Mouse (Mus musculus) neural tube, embryonic 14.5 days (tissue): ENCODE results near the gene Eif2b4. TPM values are rescaled to one million over a fixed set of nuclear protein-coding genes. Genes with fewer than 3 reads are reported as not detected.

Experiments used
- ATAC-seq: fragments of 200-750 bp; cut with Nextera tagmentation; 2 replicates; pipeline ENCODE4 v1.8.0; 2017; ENCODE audit warnings: low read depth, mild to moderate bottlenecking, moderate TSS enrichment, moderate library complexity
- H3K27ac ChIP-seq: fragments of 300-500 bp; sonication (generic); 2 replicates; pipeline ENCODE4 v1.5.1; 2014; ENCODE audit warnings: low read depth, mild to moderate bottlenecking, control low read depth, low read length, moderate library complexity, mixed read lengths
- H3K27me3 ChIP-seq: fragments of 300-500 bp; sonication (generic); 2 replicates; pipeline ENCODE4 v1.6.1; 2014; ENCODE audit warnings: low read length; ENCODE audit not compliant: control insufficient read depth, insufficient read depth
- H3K36me3 ChIP-seq: fragments of 300-500 bp; sonication (generic); 2 replicates; pipeline ENCODE4 v1.6.1; 2014; ENCODE audit warnings: low read length, mixed read lengths; ENCODE audit not compliant: control insufficient read depth, insufficient read depth
- H3K4me1 ChIP-seq: fragments of 300-500 bp; sonication (generic); 2 replicates; pipeline ENCODE4 v1.6.1; 2014; ENCODE audit warnings: low read length; ENCODE audit not compliant: control insufficient read depth, insufficient read depth
- H3K4me2 ChIP-seq: fragments of 300-500 bp; sonication (generic); 2 replicates; pipeline ENCODE4 v1.6.1; 2014; ENCODE audit warnings: mild to moderate bottlenecking, low read depth, low read length, control low read depth
- H3K4me3 ChIP-seq: fragments of 300-500 bp; sonication (generic); 2 replicates; pipeline ENCODE4 v1.5.1; 2014; ENCODE audit warnings: low read depth, low read length, control low read depth, mixed read lengths
- H3K9ac ChIP-seq: fragments of 300-500 bp; sonication (generic); replicated peaks from 2 replicates; pipeline ENCODE4 v1.6.1; 2014; ENCODE audit warnings: low read depth, mild to moderate bottlenecking, control low read depth, low read length, mixed read lengths
- H3K9me3 ChIP-seq: fragments of 300-500 bp; sonication (generic); 2 replicates; pipeline ENCODE4 v1.6.1; 2016; ENCODE audit warnings: low read length; ENCODE audit not compliant: control insufficient read depth
- WGBS: fragments of 180-500 bp; shearing (Covaris S2); extraction: QIAGEN DNeasy Blood & Tissue Kit; methylation state at CpG from one replicate; pipeline ENCODE4 v1.1.7; 2014; 5-methylcytosine and 5-hydroxymethylcytosine counted together
- polyA plus RNA-seq: library from polyadenylated mRNA; unstranded; fragments of >200 nt; fragmentation: Nextera tagmentation; extraction: Ambion mirVana; gene quantifications from 2 replicates; pipeline ENCODE4 v1.2.1, GENCODE M21; 2014

Gene Eif2b4
- polyA plus RNA-seq, 1 experiment from 2014 or later = 79.0 TPM

GRCm38 (mm10) chr5:31181183-31181770 lies 12.0 kb downstream of the Eif2b4 start:
- Histone ChIP-seq H3K27ac (no peak overlapping the region), H3K27me3 (no peaks in the 10 kb centered on the region), H3K4me3 (no peak overlapping the region), H3K9me3 (no peaks in the 10 kb centered on the region), H3K4me1 (peaks cover 6% of the 10 kb centered on the region), H3K9ac (no peak overlapping the region), H3K4me2 (no peak overlapping the region), H3K36me3 (no peaks in the 10 kb centered on the region)
- WGBS = 94% methylated on average over 9 of the region's 9 CpGs
- no peak for ATAC-seq

GRCm38 (mm10) chr5:31179766-31180630 lies 13.2 kb downstream of the Eif2b4 start, which contains the start of the genes Gm29609 and Gtf3c2:
Gene Gm29609 (minus strand): TSS chr5:31179911.
Gene Gtf3c2 (minus strand): TSS chr5:31180144.
- peak within 1 kb of the TSS; percentile 91 for H3K27ac ChIP-seq
- H3K9me3 ChIP-seq = no peaks in the 10 kb centered on the region
- ATAC-seq = peak; percentile 98
- H3K4me2 ChIP-seq = peak within 1 kb of the TSS; percentile 93
- peak within 1 kb of the TSS; percentile 59 for H3K9ac ChIP-seq
- under 1% methylated on average over 59 of the region's 59 CpGs for WGBS
- no peaks in the 10 kb centered on the region for H3K36me3 ChIP-seq
- peaks cover 6% of the 10 kb centered on the region for H3K4me1 ChIP-seq
- no peaks in the 10 kb centered on the region for H3K27me3 ChIP-seq
- H3K4me3 ChIP-seq = peak within 1 kb of the TSS; percentile 84

GRCm38 (mm10) chr5:31179301-31179765 lies 13.9 kb downstream of the Eif2b4 start:
- Histone ChIP-seq H3K27me3 (no peaks in the 10 kb centered on the region), H3K27ac (peak overlapping the region; percentile 91), H3K4me2 (peak overlapping the region; percentile 93), H3K36me3 (no peaks in the 10 kb centered on the region), H3K9me3 (no peaks in the 10 kb centered on the region), H3K4me3 (peak overlapping the region; percentile 84), H3K4me1 (peaks cover 6% of the 10 kb centered on the region), H3K9ac (peak overlapping the region; percentile 59)
- ATAC-seq = peak; percentile 76
- under 1% methylated on average over 25 of the region's 25 CpGs for WGBS

- no peak overlapping the region for H3K27ac ChIP-seq
- H3K4me1 ChIP-seq = no peaks in the 10 kb centered on the region
- no peaks in the 10 kb centered on the region for H3K9me3 ChIP-seq
- H3K4me3 ChIP-seq = no peak overlapping the region
- no peaks in the 10 kb centered on the region for H3K27me3 ChIP-seq
- ATAC-seq = no peak
- WGBS = 96% methylated on average over 4 of the region's 4 CpGs
- peaks cover 69% of the 10 kb centered on the region for H3K36me3 ChIP-seq
- no peak overlapping the region for H3K4me2 ChIP-seq
- no peak overlapping the region for H3K9ac ChIP-seq
These were observed 24.6 kb downstream of the Eif2b4 start for GRCm38 (mm10) chr5:31168630-31169029.

GRCm38 (mm10) chr5:31164878-31165277 lies 28.4 kb downstream of the Eif2b4 start:
- Histone ChIP-seq H3K27ac (no peak overlapping the region), H3K9me3 (no peaks in the 10 kb centered on the region), H3K36me3 (peaks cover 78% of the 10 kb centered on the region), H3K27me3 (no peaks in the 10 kb centered on the region), H3K4me1 (no peaks in the 10 kb centered on the region), H3K9ac (no peak overlapping the region), H3K4me3 (no peak overlapping the region), H3K4me2 (no peak overlapping the region)
- ATAC-seq = no peak
- 98% methylated on average over 1 of the region's 1 CpGs for WGBS

- Histone ChIP-seq H3K9ac (no peak overlapping the region), H3K4me1 (no peaks in the 10 kb centered on the region), H3K9me3 (no peaks in the 10 kb centered on the region), H3K27me3 (no peaks in the 10 kb centered on the region), H3K4me2 (no peak overlapping the region), H3K4me3 (no peak overlapping the region), H3K36me3 (peaks cover 79% of the 10 kb centered on the region), H3K27ac (no peak overlapping the region)
- no peak for ATAC-seq
These were observed 30.8 kb downstream of the Eif2b4 start for GRCm38 (mm10) chr5:31162462-31162861.

- under 1% methylated on average over 19 of the region's 19 CpGs for WGBS
These were observed 39.1 kb downstream of the Eif2b4 start, which contains the start of gene Mpv17 for GRCm38 (mm10) chr5:31154152-31154553. Gene Mpv17 (minus strand): TSS chr5:31154251.

GRCm38 (mm10) chr5:31153516-31154151 lies 39.6 kb downstream of the Eif2b4 start:
- peaks cover 22% of the 10 kb centered on the region for H3K36me3 ChIP-seq
- no peaks in the 10 kb centered on the region for H3K9me3 ChIP-seq
- no peaks in the 10 kb centered on the region for H3K27me3 ChIP-seq
- peak overlapping the region; percentile 54 for H3K9ac ChIP-seq
- H3K4me3 ChIP-seq = peak overlapping the region; percentile 51
- 44% methylated on average over 6 of the region's 6 CpGs for WGBS
- H3K4me2 ChIP-seq = peak overlapping the region; percentile 67
- peaks cover 12% of the 10 kb centered on the region for H3K4me1 ChIP-seq
- no peak overlapping the region for H3K27ac ChIP-seq
- peak; percentile 32 for ATAC-seq

More at GRCm38 (mm10) chr5:31154152-31154553, 39.1 kb downstream of the Eif2b4 start, which contains the start of gene Mpv17:
- no peaks in the 10 kb centered on the region for H3K27me3 ChIP-seq
- peaks cover 27% of the 10 kb centered on the region for H3K36me3 ChIP-seq
- peak; percentile 97 for ATAC-seq
- peak within 1 kb of the TSS; percentile 51 for H3K4me3 ChIP-seq
- peaks cover 12% of the 10 kb centered on the region for H3K4me1 ChIP-seq
- peak within 1 kb of the TSS; percentile 67 for H3K4me2 ChIP-seq
- H3K9ac ChIP-seq = peak within 1 kb of the TSS; percentile 54
- H3K27ac ChIP-seq = no peak within 1 kb of the TSS
- no peaks in the 10 kb centered on the region for H3K9me3 ChIP-seq
